Mouse (Mus musculus) right cerebral cortex, postnatal 10 days (tissue): ENCODE data around the gene Il22ra2.
"Not testable (repeated sequence)": the region's sequence is repeated elsewhere in the genome, so short reads cannot be mapped to it uniquely, and the experiment has no call there.

Source experiments
- DNase-seq, 2 experiments: peaks; one replicate each; pipeline ENCODE4 v3.0.0; 2021; ENCODE audit warnings: low spot score in 2 of 2

Gene Il22ra2

DNA sequence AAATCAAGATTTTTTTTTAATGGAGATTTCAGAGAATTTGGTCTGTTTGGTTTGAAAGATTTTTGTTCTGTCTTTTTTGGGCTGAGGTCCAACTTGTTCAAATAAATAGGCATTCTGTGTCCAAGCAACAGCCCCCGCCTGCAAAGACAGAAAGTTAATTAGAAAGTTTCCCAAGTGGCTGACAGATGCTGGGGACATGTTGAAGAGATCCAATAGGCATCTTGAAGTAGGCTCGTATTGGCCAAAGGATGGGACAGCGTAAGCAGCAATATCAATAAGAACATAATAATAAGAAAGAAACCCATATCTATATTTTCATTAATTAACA, 21.7 kb upstream of the Il22ra2 start:
- no peak for DNase-seq

DNA sequence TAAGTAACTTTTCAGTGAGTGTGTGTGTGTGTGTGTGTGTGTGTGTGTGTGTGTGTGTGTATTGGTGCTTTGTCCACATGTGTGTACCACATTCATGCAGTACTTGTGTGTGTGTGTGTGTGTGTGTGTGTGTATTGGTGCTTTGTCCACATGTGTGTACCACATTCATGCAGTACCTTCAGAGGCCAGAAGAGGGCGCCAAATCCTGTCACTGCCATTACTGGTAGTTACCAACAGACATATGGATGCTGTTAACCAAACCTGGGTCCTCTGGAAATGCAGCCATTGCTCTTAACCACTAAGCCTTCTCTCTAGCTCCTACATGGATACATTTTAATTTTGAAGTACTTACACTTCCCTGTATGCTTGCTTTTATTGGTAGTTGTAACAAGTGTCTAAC, 20.3 kb upstream of the Il22ra2 start:
- not testable (repeated sequence) for DNase-seq

DNA sequence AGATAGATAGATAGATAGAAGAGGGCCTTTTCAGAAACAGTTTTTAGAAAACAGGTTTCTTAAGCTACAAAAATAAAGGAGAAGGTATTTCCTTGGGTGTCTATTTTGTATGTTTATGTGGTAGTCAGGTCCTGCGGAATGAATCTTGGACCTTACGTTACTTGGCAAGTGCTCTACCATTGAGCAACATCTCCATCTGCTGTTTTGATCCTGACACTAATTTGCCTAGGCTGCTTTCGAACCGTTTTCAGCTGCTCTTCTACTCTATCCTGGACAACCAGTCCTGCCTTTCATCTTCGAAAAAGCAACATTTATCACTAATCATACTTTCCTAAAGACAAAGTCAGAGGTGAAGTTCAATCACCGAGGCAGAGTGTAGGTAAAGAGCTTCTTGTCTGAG, 18.6 kb upstream of the Il22ra2 start:
- no peak for DNase-seq

DNA sequence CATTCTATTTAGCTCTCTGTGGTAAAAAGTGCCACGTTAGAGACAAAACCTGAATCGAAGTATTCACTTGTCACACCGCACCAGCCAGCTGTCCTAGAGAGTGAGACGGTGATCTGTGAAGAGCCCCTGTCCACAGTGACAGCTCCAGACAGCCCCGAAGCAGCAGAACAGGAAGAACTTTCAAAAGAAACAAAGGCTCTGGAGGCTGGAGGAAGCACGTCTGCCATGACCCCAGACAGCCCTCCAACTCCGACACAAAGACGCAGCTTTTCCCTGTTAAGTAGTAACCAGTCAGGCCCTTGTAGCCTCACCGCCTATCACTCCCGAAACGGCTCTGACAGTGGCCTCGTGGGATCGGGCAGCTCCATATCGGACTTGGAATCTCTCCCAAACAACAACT, 12.7 kb upstream of the Il22ra2 start:
- DNase-seq, result no peak

DNA sequence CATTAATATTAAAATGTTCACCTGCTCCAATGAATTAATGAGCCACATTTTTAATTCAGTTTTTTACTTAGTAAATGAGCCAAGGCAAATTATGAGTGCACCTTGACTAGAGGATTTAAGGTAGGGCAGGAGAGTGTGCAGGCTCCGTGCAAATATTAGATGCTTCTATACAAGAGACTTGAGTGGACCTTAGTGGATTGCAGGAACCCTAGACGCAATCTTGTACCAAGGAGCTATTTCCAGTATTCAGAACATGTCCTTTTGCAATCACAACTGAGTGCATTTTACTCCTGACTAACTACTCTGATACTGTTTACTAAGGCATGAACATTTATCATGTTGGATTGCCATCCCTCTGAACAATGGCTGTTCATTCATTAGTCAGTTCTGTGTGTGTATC, 10.2 kb upstream of the Il22ra2 start:
- no peak for DNase-seq

DNA sequence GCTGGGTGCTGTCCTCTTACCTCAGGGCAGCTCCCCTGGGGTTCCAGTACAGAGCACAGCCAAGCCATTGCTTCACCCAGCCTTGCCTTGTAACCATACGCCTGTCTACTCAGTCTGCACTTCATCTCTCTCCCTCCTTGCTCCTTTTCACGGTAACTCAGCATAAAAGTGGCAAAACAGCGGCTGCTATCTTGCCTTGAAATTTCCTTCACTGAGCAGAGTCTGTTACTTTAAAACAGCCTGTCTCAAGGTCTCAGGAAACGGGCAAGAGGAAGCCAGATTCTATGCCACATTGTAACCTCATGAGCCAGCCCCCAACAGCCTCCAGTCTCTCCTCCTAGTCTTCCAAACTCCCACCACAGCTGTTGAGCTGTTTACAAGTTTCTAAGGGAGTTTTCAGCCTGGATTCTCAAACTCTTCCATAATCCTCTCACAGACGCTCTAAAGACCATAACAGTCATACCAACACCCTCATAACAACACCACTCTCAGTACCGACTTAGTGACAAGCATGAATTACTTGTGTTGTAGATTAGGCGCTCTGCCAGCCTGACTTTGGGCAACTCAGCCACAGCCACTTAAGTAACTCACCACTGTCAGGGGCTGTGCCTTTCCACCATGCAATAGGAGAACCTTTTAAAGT, 8.6 kb upstream of the Il22ra2 start:
- DNase-seq, result no peak

DNA sequence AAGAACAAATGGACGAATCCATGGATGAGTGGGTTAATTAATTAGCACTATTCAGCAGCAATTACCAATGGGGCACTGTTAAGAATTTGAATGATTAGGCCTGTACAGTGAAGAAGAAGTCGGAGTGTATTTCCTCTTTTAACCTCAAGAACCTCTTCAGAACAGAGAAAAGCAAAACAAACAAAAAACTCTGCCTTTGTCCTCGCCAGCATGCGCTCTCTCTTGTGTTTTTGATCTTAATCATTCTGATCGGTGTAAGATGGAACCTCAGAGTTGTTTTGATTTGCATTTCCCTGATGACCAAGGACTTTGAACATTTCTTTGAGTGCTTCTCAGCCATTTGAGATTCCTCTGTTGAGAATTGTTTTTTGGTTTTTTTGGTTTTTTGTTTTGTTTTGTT, 2.1 kb upstream of the Il22ra2 start:
- no peak for DNase-seq

DNA sequence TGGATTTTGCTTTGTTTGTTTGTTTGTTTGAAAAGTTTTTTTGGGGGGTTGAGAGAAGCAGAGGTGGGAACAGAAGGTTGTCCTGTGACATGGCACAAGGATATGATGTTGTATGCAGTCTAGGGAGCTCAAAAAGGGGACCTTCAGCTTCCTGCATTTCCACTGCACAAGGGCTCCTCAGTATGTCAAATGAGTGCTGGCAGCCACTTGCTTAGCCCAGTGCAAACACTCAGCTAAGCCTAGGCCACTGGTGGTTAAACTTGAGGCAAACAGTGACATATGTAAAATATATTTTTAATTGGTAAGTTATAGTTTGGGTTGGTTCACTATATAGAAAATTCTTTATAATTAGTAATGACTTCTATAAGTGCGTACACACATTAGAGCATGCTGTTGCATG, 2.8 kb downstream of the Il22ra2 start:
- no peak for DNase-seq

DNA sequence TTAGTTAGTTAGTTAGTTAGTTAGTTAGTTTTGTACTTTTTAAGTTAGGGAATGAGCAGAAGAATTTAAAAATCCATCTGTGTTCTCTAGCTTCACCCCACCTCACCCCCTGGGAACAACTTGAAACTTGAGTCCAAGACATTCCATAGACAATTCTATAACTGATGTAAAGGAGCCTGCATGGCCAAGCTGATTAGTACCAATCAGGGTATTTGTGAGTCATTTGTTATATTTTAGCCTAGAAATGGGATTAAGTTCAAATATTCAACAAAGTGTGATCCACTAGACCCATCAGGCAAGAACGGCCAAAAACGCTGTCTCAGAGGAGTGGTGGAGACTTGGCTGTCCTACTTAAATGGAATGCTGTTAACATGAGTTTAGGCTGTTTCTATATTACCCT, 5.5 kb downstream of the Il22ra2 start:
- no peak for DNase-seq

DNA sequence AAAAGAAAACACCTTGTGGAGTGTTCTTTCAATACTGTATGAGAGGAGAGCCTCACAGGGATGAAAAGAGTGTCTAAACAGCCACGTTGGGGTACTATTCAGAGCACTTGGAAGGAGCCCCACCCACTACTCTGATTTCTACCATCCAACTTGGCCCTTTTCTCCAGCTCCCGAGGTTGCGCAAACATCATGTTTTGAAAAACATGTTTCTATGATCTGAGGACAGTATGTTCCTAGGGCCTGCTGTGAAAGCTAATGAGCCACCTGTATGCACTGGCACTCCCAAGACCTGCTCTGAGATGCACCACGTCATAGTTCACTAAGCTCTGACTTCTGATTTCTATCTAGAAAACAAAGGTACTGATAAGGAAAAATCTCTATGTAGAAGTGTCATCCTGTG, 6.0 kb downstream of the Il22ra2 start:
- DNase-seq, result no peak

DNA sequence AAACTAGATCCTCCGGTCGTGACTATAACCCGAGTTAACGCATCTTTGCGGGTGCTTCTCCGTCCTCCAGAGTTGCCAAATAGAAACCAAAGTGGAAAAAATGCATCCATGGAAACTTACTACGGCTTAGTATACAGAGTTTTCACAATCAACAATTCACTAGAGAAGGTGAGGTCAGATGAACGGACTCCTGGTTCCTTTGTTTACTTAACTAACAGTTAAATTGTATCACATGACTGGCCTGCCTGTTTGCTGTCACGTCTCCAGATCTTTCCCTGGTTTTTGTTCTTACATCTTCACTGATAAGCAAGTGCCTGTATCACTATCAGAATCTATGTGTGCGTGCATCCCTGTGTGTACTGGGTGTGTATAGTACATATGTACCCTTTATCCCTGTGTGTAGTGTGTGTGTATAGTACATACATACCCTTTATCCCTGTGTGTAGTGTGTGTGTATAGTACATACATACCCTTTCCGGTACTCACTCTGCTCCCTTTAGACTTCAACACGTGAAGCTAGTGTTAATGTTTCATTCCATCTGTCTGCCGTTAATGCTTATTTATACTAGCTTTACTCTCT, 9.9 kb downstream of the Il22ra2 start:
- DNase-seq, result no peak

DNA sequence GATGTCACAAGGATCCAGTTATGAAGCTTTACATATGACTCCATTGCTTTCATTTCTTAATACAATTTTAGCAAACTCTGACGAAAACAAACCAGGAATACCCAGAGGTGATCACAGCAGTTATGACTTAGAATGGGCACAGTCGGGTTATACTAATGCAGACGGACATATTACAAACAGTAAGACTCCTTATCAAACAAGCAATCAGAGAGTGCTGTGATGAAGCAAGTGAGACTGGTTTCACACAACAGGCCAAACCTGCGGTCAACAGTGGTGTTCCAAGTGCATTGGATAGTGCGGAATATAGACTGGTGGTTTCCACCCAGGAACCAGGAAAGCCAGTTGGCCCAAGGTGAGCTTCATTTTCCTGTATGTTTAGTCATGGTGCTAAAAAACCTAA, 17.1 kb downstream of the Il22ra2 start:
- no peak for DNase-seq

DNA sequence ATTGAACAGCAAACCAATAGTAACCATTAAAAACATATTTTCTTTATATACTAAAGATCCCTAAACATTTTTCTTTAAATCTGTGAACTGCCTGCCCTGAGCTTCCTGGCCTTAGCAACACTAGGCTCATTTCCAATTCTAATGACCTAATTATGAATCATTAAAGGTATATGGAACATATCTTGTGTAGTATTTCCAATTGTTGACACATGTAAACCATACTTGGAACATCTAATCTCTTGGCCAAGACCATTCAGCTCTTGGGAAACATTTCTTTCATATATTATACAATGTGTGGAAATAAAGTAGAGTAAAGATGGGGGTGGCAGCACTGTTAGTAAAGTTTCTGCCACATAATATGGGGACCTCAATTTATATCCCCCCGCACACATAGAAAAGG, 17.8 kb downstream of the Il22ra2 start:
- DNase-seq, result no peak

DNA sequence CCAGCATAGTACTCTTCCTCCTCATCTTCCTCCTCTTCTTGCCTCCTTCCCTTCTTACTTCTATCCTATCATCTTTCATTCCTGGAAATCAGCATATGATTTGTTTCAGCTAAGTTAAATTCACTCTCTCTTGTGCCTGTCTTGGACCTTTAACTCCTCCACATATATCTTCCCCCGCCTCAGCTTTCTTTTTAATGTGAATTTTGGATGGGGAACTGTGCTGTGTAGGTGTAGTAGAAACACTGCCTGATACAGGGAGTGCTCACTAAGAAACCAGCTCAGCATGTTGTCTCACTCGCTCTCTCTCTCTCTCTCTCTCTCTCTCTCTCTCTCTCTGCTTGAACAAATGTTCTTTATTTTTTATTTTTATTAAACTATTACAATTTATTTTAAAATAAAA, 23.3 kb downstream of the Il22ra2 start:
- no peak for DNase-seq

DNA sequence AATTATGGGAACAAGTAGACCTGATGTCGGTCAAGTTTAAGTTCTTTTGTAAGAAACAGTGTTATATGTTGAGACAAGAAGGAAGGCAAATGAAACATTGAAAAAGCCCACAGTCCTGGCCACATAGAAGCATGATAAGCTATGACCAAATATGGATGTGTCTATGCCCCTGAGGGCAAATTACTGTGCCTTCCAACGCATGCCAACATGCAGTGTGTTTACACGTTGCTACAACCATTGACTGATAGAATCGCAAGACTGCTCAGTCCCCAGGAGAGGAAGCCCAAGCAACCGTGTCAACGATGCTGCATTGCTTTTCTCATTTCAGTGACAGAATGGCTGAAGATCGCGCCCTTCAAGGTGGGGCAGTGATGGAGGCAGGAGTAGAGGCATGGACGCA, 35.6 kb downstream of the Il22ra2 start:
- no peak for DNase-seq

DNA sequence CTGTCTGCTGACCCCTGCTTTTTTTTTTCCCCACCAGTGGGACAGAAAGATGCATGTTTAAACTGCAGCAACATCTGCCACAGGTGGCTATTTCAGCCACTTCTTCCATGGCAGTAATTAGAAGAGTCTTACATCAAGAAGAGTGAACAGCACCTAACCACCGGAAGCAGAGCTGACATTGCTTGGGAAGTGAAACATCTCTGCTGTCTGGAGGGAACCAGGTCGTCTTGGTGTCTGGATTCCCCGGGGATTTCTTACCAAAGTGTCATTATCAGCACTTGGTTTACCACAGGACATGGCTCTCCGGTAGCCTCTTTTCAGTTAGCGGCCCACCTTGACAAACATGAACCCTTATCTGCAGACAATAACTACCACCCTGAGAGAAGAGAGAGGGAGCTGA, 38.2 kb downstream of the Il22ra2 start:
- DNase-seq, result no peak

DNA sequence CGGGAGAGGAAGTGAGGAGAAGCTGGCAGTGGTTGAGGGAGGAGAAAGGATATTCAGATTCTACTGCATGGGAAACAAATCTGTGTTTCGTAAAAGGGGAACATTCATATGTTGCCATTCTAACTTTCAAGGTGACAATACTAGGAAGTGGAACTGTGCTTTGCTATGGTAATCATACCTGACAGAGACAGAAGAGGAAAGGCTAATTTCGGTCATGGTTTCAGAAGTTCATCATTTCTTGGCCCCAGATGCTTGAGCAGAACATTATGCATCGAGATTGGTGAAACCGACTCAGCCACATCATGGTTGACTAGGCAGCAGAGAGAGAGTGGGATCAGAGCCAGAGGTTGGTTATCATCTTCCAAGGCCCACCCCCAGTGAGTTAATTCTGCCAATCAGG, 47.2 kb downstream of the Il22ra2 start:
- DNase-seq, result no peak

DNA sequence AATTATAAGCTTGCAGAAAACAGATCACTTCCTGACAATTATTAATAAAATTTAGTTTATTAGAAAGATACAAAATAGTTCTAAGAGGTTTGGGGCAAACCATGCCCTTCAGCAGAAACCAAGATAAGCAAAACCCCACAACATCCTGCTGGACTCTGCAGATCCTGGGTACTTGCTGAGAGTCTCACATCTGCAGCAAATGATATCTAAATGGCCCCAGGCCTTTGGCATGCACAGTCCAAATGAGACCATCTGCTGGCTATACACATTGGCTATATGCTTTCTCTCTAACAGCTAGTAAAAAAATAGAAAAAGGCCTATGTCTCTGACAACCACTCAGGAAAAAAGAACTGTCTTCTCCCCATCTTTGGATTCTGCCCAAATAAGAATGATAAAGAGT, 50.2 kb downstream of the Il22ra2 start:
- no peak for DNase-seq

DNA sequence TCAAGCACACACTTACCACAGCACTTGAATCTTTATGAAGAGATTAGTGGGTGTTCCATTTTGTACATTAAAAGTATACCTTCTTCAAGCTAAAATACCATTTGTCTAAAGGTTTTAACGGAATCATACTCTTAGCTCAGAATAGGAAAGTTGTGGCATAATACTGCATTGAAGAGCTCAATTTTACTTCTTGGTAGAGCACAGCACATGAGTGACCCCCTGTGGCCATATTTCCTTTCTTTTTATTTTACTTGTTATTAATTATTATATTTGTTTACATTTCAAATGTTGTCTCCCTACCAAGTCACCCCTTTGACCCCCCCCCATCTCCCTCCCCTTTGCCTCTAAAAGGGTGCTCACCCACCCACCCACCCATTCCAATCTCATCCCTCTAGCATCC, 51.3 kb downstream of the Il22ra2 start:
- DNase-seq, result no peak
